Mouse (Mus musculus) hindbrain, embryonic 12.5 days (tissue): ENCODE data around the gene Gm21985. TPM values are rescaled to one million over a fixed set of nuclear protein-coding genes. Genes with fewer than 3 reads are reported as not detected.

ENCODE experiments used
- ATAC-seq: fragments of 200-750 bp; cut with Nextera tagmentation; 2 replicates; pipeline ENCODE4 v1.8.0; 2017; ENCODE audit warnings: moderate TSS enrichment; ENCODE audit not compliant: low FRiP score
- H3K27ac ChIP-seq: fragments of 300-500 bp; sonication (generic); 2 replicates; pipeline ENCODE4 v1.5.1; 2016; ENCODE audit warnings: mild to moderate bottlenecking
- H3K27me3 ChIP-seq: fragments of 300-500 bp; sonication (generic); 2 replicates; pipeline ENCODE4 v1.6.1; 2016; ENCODE audit warnings: mild to moderate bottlenecking
- H3K36me3 ChIP-seq: fragments of 300-500 bp; sonication (generic); 2 replicates; pipeline ENCODE4 v1.6.1; 2016; ENCODE audit warnings: mild to moderate bottlenecking
- H3K4me1 ChIP-seq: fragments of 300-500 bp; sonication (generic); 2 replicates; pipeline ENCODE4 v1.6.1; 2016
- H3K4me2 ChIP-seq: fragments of 300-500 bp; sonication (generic); replicated peaks from 2 replicates; pipeline ENCODE4 v1.6.1; 2016; ENCODE audit warnings: mild to moderate bottlenecking
- H3K4me3 ChIP-seq: fragments of 300-500 bp; sonication (generic); 2 replicates; pipeline ENCODE4 v1.5.1; 2016; ENCODE audit warnings: mild to moderate bottlenecking
- H3K9ac ChIP-seq: fragments of 300-500 bp; sonication (generic); 2 replicates; pipeline ENCODE4 v1.6.1; 2016; ENCODE audit warnings: mild to moderate bottlenecking, moderate library complexity
- H3K9me3 ChIP-seq: fragments of 300-500 bp; sonication (generic); replicated peaks from 2 replicates; pipeline ENCODE4 v1.6.1; 2016; ENCODE audit warnings: mild to moderate bottlenecking
- WGBS: fragments of 180-500 bp; shearing (Covaris S2); methylation state at CpG from one replicate; pipeline ENCODE4 v1.1.7; 2016; 5-methylcytosine and 5-hydroxymethylcytosine counted together
- polyA plus RNA-seq: library from polyadenylated mRNA; unstranded; fragments of >200 nt; fragmentation: Nextera tagmentation; extraction: Ambion mirVana; gene quantifications from 2 replicates; pipeline ENCODE4 v1.2.1, GENCODE M21; 2016

Gm21985 gene
- polyA plus RNA-seq, 1 experiment from 2014 or later: not detected

DNA sequence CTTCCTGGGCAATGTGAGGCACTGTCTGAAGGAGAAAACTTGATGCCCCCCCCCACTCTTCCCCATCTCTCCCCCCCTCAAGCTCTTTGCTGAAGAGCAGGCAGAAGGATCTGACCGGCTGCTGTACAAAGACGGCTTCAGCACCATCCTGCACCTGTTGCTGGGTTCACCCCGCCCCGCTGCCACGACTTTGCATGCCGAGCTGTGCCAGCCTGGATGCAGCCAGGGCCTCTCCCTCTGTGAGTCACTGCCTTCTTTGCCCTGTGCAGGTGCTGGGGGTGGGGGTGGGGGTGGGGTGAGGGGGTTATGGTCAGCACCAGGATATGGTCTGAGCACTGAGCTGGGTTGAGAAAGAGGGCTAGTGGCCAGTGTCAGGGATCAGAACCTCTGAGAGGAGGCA lies 19.9 kb upstream of the Gm21985 start:
- H3K9ac ChIP-seq: no peak overlapping the region
- H3K27me3 ChIP-seq: no peaks in the 10 kb centered on the region
- H3K9me3 ChIP-seq: no peaks in the 10 kb centered on the region
- no peak overlapping the region for H3K4me2 ChIP-seq
- peaks cover under 1% of the 10 kb centered on the region; the same call in 1 of the 2 replicates for H3K4me1 ChIP-seq
- no peak overlapping the region for H3K4me3 ChIP-seq
- H3K36me3 ChIP-seq: peaks cover 21% of the 10 kb centered on the region; the same call in 1 of the 2 replicates
- 87% methylated on average over 6 of the region's 6 CpGs for WGBS
- no peak overlapping the region for H3K27ac ChIP-seq
- ATAC-seq: no peak

GRCm38 (mm10) chr2:112247323-112247722 lies 18.8 kb upstream of the Gm21985 start:
- H3K9ac ChIP-seq: no peak overlapping the region
- ATAC-seq: no peak
- no peaks in the 10 kb centered on the region for H3K27me3 ChIP-seq
- H3K9me3 ChIP-seq: no peaks in the 10 kb centered on the region
- no peak overlapping the region for H3K4me2 ChIP-seq
- peaks cover 21% of the 10 kb centered on the region; the same call in 1 of the 2 replicates for H3K36me3 ChIP-seq
- H3K27ac ChIP-seq: no peak overlapping the region
- H3K4me3 ChIP-seq: no peak overlapping the region
- H3K4me1 ChIP-seq: no peaks in the 10 kb centered on the region
- 84% methylated on average over 10 of the region's 10 CpGs for WGBS

GRCm38 (mm10) chr2:112249780-112250453 lies 16.2 kb upstream of the Gm21985 start:
- 93% methylated on average over 10 of the region's 10 CpGs for WGBS
- Histone ChIP-seq H3K27ac (no peak overlapping the region), H3K27me3 (no peaks in the 10 kb centered on the region), H3K4me3 (no peak overlapping the region), H3K9me3 (no peaks in the 10 kb centered on the region), H3K4me1 (no peaks in the 10 kb centered on the region), H3K4me2 (no peak overlapping the region), H3K36me3 (0 out of 2 replicates have a peak, but pooled peaks cover 10% of the 10 kb centered on the region), H3K9ac (no peak overlapping the region)
- no peak for ATAC-seq

GRCm38 (mm10) chr2:112254675-112255515 lies 11.2 kb upstream of the Gm21985 start:
- H3K9me3 ChIP-seq: no peaks in the 10 kb centered on the region
- WGBS: 71% methylated on average over 7 of the region's 7 CpGs
- no peaks in the 10 kb centered on the region for H3K27me3 ChIP-seq
- H3K9ac ChIP-seq: no peak overlapping the region
- no peaks in the 10 kb centered on the region for H3K4me1 ChIP-seq
- no peak overlapping the region for H3K27ac ChIP-seq
- ATAC-seq: no peak
- H3K4me3 ChIP-seq: no peak overlapping the region
- H3K36me3 ChIP-seq: no peaks in the 10 kb centered on the region
- H3K4me2 ChIP-seq: no peak overlapping the region

- H3K36me3 ChIP-seq: no peaks in the 10 kb centered on the region
- 78% methylated on average over 10 of the region's 10 CpGs for WGBS
Measured at GRCm38 (mm10) chr2:112259241-112259962, 6.7 kb upstream of the Gm21985 start, which contains the start of gene Nutm1. TSS of gene Nutm1 (minus strand) at chr2:112259291.

GRCm38 (mm10) chr2:112261748-112262653 lies 4.1 kb upstream of the Gm21985 start, which contains the start of gene Nop10:
TSS of gene Nop10 (plus strand) at chr2:112261926.
- Histone ChIP-seq H3K9me3 (no peaks in the 10 kb centered on the region), H3K4me1 (peaks cover 19% of the 10 kb centered on the region), H3K36me3 (no peaks in the 10 kb centered on the region), H3K27ac (peak within 1 kb of the TSS; percentile 74), H3K4me2 (peak within 1 kb of the TSS; percentile 68), H3K4me3 (peak within 1 kb of the TSS; percentile 58), H3K9ac (peak within 1 kb of the TSS; percentile 62), H3K27me3 (no peaks in the 10 kb centered on the region)
- under 1% methylated on average over 36 of the region's 36 CpGs for WGBS
- peak; percentile 61 for ATAC-seq

More at GRCm38 (mm10) chr2:112259241-112259962, 6.7 kb upstream of the Gm21985 start, which contains the start of gene Nutm1:
- no peaks in the 10 kb centered on the region for H3K9me3 ChIP-seq
- H3K27ac ChIP-seq: no peak within 1 kb of the TSS
- H3K4me1 ChIP-seq: peaks cover 11% of the 10 kb centered on the region
- ATAC-seq: no peak
- no peak within 1 kb of the TSS for H3K4me3 ChIP-seq
- H3K9ac ChIP-seq: no peak within 1 kb of the TSS
- H3K4me2 ChIP-seq: no peak within 1 kb of the TSS
- H3K27me3 ChIP-seq: no peaks in the 10 kb centered on the region

DNA sequence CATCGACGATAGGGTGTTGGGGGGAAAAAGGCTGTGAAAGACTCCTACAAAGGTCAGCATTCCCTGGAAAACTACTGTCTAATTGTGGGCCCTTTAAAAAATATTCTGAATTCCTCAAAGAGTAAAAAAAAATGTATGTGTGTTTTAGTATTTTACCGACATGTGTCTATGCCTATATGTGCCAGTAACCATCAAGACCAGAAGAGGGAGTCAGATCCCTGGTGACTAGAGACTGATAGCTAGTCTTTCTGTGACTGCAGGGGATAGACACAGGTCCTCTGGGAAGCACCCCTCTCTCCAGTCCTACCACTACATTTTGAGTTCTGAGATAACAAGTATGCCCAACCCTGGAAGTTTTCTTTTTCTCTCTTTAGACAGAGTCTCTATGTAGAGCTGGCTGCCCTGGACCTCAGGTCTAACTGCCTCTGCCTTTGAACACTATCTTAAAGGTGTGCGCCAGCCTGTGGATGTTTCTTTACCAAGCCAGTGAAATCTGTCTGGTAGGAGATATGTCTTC lies 3.3 kb upstream of the Gm21985 start:
- peak overlapping the region; percentile 68 for H3K4me2 ChIP-seq
- peaks cover 26% of the 10 kb centered on the region for H3K4me1 ChIP-seq
- ATAC-seq: no peak
- H3K36me3 ChIP-seq: no peaks in the 10 kb centered on the region
- 38% methylated on average over 4 of the region's 4 CpGs for WGBS
- H3K27me3 ChIP-seq: no peaks in the 10 kb centered on the region
- H3K27ac ChIP-seq: no peak overlapping the region
- peak overlapping the region; percentile 62; the same call in 1 of the 2 replicates for H3K9ac ChIP-seq
- H3K9me3 ChIP-seq: no peaks in the 10 kb centered on the region
- H3K4me3 ChIP-seq: peak overlapping the region; percentile 58

DNA sequence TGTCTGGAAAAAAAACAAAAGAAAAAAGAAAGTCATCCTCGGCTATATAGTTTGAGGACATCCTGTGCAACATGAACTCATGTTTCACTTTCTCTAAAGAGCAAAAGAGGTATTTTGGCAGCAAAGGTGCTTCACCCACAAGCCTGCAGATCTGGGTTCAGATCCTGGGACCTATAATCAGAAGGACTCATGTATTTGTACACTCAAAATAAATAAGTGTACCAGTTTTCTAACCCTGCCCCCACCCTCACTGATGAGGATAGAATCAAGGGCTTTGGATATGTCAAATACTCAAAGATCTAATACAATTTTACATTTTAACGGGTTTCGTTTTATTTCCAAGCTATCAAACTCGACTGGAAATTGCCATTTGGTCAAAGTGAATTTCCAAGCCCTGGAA lies 1.8 kb upstream of the Gm21985 start:
- WGBS: 86% methylated on average over 4 of the region's 4 CpGs
- no peak overlapping the region for H3K27ac ChIP-seq
- no peak overlapping the region for H3K4me3 ChIP-seq
- peaks cover 32% of the 10 kb centered on the region for H3K4me1 ChIP-seq
- H3K36me3 ChIP-seq: no peaks in the 10 kb centered on the region
- no peaks in the 10 kb centered on the region for H3K27me3 ChIP-seq
- no peak overlapping the region for H3K9ac ChIP-seq
- no peaks in the 10 kb centered on the region for H3K9me3 ChIP-seq
- ATAC-seq: no peak
- H3K4me2 ChIP-seq: no peak overlapping the region

GRCm38 (mm10) chr2:112265448-112266241 lies 469 bp upstream of the Gm21985 start, which contains the start of gene Slc12a6:
TSS of gene Slc12a6 (plus strand) at chr2:112265825.
- H3K27me3 ChIP-seq: no peaks in the 10 kb centered on the region
- H3K4me2 ChIP-seq: peak within 1 kb of the TSS; percentile 92
- WGBS: under 1% methylated on average over 66 of the region's 85 CpGs
- peaks cover 35% of the 10 kb centered on the region for H3K4me1 ChIP-seq
- no peaks in the 10 kb centered on the region for H3K36me3 ChIP-seq
- ATAC-seq: peak; percentile 96
- H3K27ac ChIP-seq: peak within 1 kb of the TSS; percentile 96
- H3K9me3 ChIP-seq: no peaks in the 10 kb centered on the region
- peak within 1 kb of the TSS; percentile 82 for H3K4me3 ChIP-seq
- H3K9ac ChIP-seq: peak within 1 kb of the TSS; percentile 81

DNA sequence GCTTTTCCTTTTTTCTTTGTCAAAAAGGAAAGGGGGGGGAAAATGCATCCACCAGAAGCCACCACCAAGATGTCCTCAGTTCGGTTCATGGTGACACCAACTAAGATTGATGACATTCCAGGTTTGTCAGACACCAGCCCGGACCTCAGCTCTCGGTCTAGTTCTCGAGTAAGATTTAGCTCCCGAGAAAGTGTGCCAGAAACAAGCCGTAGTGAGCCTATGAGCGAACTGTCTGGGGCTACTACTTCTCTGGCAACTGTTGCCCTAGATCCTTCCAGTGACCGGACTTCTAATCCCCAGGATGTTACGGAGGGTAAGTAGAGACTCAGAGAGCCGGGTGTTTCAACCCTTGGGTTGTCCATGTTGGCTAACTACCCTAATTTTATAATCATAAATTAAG lies 666 bp downstream of the Gm21985 start:
- H3K36me3 ChIP-seq: no peaks in the 10 kb centered on the region
- H3K4me3 ChIP-seq: peak overlapping the region; percentile 82
- H3K9me3 ChIP-seq: no peaks in the 10 kb centered on the region
- H3K9ac ChIP-seq: peak overlapping the region; percentile 81
- peaks cover 35% of the 10 kb centered on the region for H3K4me1 ChIP-seq
- no peak for ATAC-seq
- H3K27me3 ChIP-seq: no peaks in the 10 kb centered on the region
- 55% methylated on average over 10 of the region's 10 CpGs for WGBS
- no peak overlapping the region for H3K27ac ChIP-seq
- H3K4me2 ChIP-seq: peak overlapping the region; percentile 92
